Mouse (Mus musculus) intestine, embryonic 14.5 days (tissue): ENCODE measurements around the gene Ubp1. TPM values are rescaled to one million over a fixed set of nuclear protein-coding genes. Genes with fewer than 3 reads are reported as not detected.
A peak's percentile ranks its signal among the peaks of the same experiment; 100 is the strongest.

Experiments used
- ATAC-seq: fragments of 200-750 bp; cut with Nextera tagmentation; replicated peaks from 2 replicates; pipeline ENCODE4 v1.8.0; 2017; ENCODE audit warnings: low read depth, moderate number of reproducible peaks, moderate TSS enrichment, moderate library complexity; ENCODE audit not compliant: low FRiP score, low TSS enrichment
- DNase-seq: peaks from one replicate; pipeline ENCODE4 v3.0.0-alpha.2; 2018; ENCODE audit warnings: low spot score
- H3K27ac ChIP-seq: fragments of 300-500 bp; sonication (generic); 2 replicates; pipeline ENCODE4 v1.5.1; 2014; ENCODE audit warnings: low read depth, mild to moderate bottlenecking, control low read depth
- H3K27me3 ChIP-seq: fragments of 300-500 bp; sonication (generic); replicated peaks from 2 replicates; pipeline ENCODE4 v1.6.1; 2014; ENCODE audit warnings: low read length, control low read depth; ENCODE audit not compliant: control insufficient read depth, insufficient read depth
- H3K36me3 ChIP-seq: fragments of 300-500 bp; sonication (generic); 2 replicates; pipeline ENCODE4 v1.6.1; 2014; ENCODE audit warnings: low read length, control low read depth; ENCODE audit not compliant: control insufficient read depth, insufficient read depth
- H3K4me1 ChIP-seq: fragments of 300-500 bp; sonication (generic); replicated peaks from 2 replicates; pipeline ENCODE4 v1.6.1; 2014; ENCODE audit warnings: low read length, control low read depth, mixed read lengths; ENCODE audit not compliant: control insufficient read depth, insufficient read depth
- H3K4me2 ChIP-seq: fragments of 300-500 bp; sonication (generic); 2 replicates; pipeline ENCODE4 v1.6.1; 2014; ENCODE audit warnings: low read length
- H3K4me3 ChIP-seq: fragments of 300-500 bp; sonication (generic); 2 replicates; pipeline ENCODE4 v1.5.1; 2014; ENCODE audit warnings: low read depth, low read length, control low read depth, mixed read lengths
- H3K9ac ChIP-seq: fragments of 300-500 bp; sonication (generic); 2 replicates; pipeline ENCODE4 v1.6.1; 2014; ENCODE audit warnings: mild to moderate bottlenecking, low read length
- H3K9me3 ChIP-seq: fragments of 300-500 bp; sonication (generic); 2 replicates; pipeline ENCODE4 v1.6.1; 2016; ENCODE audit warnings: low read length, control low read depth; ENCODE audit not compliant: control insufficient read depth
- WGBS: fragments of 180-500 bp; shearing (Covaris S2); extraction: QIAGEN DNeasy Blood & Tissue Kit; methylation state at CpG from one replicate; pipeline ENCODE4 v1.1.7; 2014; 5-methylcytosine and 5-hydroxymethylcytosine counted together
- polyA plus RNA-seq: library from polyadenylated mRNA; unstranded; fragments of >200 nt; fragmentation: Nextera tagmentation; extraction: Ambion mirVana; gene quantifications from 2 replicates; pipeline ENCODE4 v1.2.1, GENCODE M21; 2014

Gene Ubp1
- polyA plus RNA-seq, 1 experiment from 2014 or later: 42.1 TPM

- Histone ChIP-seq H3K4me3 (no peak overlapping the region), H3K4me2 (no peak overlapping the region), H3K9ac (no peak overlapping the region), H3K4me1 (no peaks in the 10 kb centered on the region), H3K9me3 (no peaks in the 10 kb centered on the region), H3K27ac (no peak overlapping the region), H3K36me3 (peaks cover 18% of the 10 kb centered on the region), H3K27me3 (no peaks in the 10 kb centered on the region)
- 78% methylated on average over 11 of the region's 11 CpGs for WGBS
- DNase-seq (no peak), ATAC-seq (no peak)
These were observed 52.3 kb downstream of the Ubp1 start for GRCm38 (mm10) chr9:113982883-113983670.

GRCm38 (mm10) chr9:113984946-113985620 is 54.3 kb downstream of the Ubp1 start:
- WGBS: 77% methylated on average over 13 of the region's 13 CpGs
- Histone ChIP-seq H3K9me3 (no peaks in the 10 kb centered on the region), H3K4me2 (no peak overlapping the region), H3K27ac (no peak overlapping the region), H3K4me3 (no peak overlapping the region), H3K9ac (no peak overlapping the region), H3K36me3 (no peaks in the 10 kb centered on the region; the same call in 1 of the 2 replicates), H3K4me1 (no peaks in the 10 kb centered on the region), H3K27me3 (no peaks in the 10 kb centered on the region)
- ATAC-seq (no peak), DNase-seq (no peak)

- 20% methylated on average over 18 of the region's 18 CpGs for WGBS
- ATAC-seq (peak; percentile 80), DNase-seq (peak; percentile 92)
- H3K9me3 ChIP-seq: no peaks in the 10 kb centered on the region
- H3K27ac ChIP-seq: no peak overlapping the region
- no peaks in the 10 kb centered on the region for H3K4me1 ChIP-seq
- no peaks in the 10 kb centered on the region for H3K36me3 ChIP-seq
- H3K4me2 ChIP-seq: peak overlapping the region; percentile 43
- H3K27me3 ChIP-seq: no peaks in the 10 kb centered on the region
- H3K4me3 ChIP-seq: no peak overlapping the region
- H3K9ac ChIP-seq: no peak overlapping the region
These were observed 60.0 kb downstream of the Ubp1 start for GRCm38 (mm10) chr9:113990547-113991248.

- no peaks in the 10 kb centered on the region for H3K9me3 ChIP-seq
- no peak overlapping the region for H3K9ac ChIP-seq
- no peak overlapping the region for H3K4me3 ChIP-seq
- H3K27me3 ChIP-seq: no peaks in the 10 kb centered on the region
- no peaks in the 10 kb centered on the region for H3K4me1 ChIP-seq
- ATAC-seq (no peak), DNase-seq (no peak)
- WGBS: 91% methylated on average over 7 of the region's 7 CpGs
- H3K27ac ChIP-seq: no peak overlapping the region
- H3K4me2 ChIP-seq: no peak overlapping the region
- H3K36me3 ChIP-seq: no peaks in the 10 kb centered on the region
These were observed 62.1 kb downstream of the Ubp1 start for GRCm38 (mm10) chr9:113992810-113993209.

- no peaks in the 10 kb centered on the region for H3K27me3 ChIP-seq
- no peak overlapping the region for H3K4me3 ChIP-seq
- H3K36me3 ChIP-seq: no peaks in the 10 kb centered on the region
- no peak overlapping the region for H3K9ac ChIP-seq
- ATAC-seq (no peak), DNase-seq (no peak)
- no peak overlapping the region for H3K27ac ChIP-seq
- no peaks in the 10 kb centered on the region for H3K4me1 ChIP-seq
- H3K4me2 ChIP-seq: no peak overlapping the region
- 45% methylated on average over 2 of the region's 2 CpGs for WGBS
- H3K9me3 ChIP-seq: 0 out of 2 replicates have a peak, but pooled peaks cover 3% of the 10 kb centered on the region
These were observed 67.6 kb downstream of the Ubp1 start for GRCm38 (mm10) chr9:113998311-113998710.

- WGBS: 68% methylated on average over 9 of the region's 9 CpGs
- DNase-seq (no peak), ATAC-seq (no peak)
- no peaks in the 10 kb centered on the region for H3K9me3 ChIP-seq
- H3K4me2 ChIP-seq: no peak overlapping the region
- H3K4me1 ChIP-seq: no peaks in the 10 kb centered on the region
- H3K9ac ChIP-seq: no peak overlapping the region
- no peak overlapping the region for H3K27ac ChIP-seq
- no peaks in the 10 kb centered on the region for H3K27me3 ChIP-seq
- no peaks in the 10 kb centered on the region for H3K36me3 ChIP-seq
- H3K4me3 ChIP-seq: no peak overlapping the region
These were observed 76.1 kb downstream of the Ubp1 start for GRCm38 (mm10) chr9:114006801-114007200.

- Histone ChIP-seq H3K4me3 (no peak overlapping the region), H3K27me3 (no peaks in the 10 kb centered on the region), H3K9me3 (no peaks in the 10 kb centered on the region), H3K36me3 (no peaks in the 10 kb centered on the region), H3K9ac (no peak overlapping the region), H3K4me1 (no peaks in the 10 kb centered on the region), H3K4me2 (no peak overlapping the region), H3K27ac (no peak overlapping the region)
- WGBS: 94% methylated on average over 9 of the region's 9 CpGs
- no peak for DNase-seq
- no peak for ATAC-seq
These were observed 77.2 kb downstream of the Ubp1 start for GRCm38 (mm10) chr9:114007850-114008350.

- Histone ChIP-seq H3K4me3 (no peak overlapping the region), H3K36me3 (no peaks in the 10 kb centered on the region), H3K4me1 (no peaks in the 10 kb centered on the region), H3K9ac (no peak overlapping the region), H3K9me3 (no peaks in the 10 kb centered on the region), H3K27me3 (no peaks in the 10 kb centered on the region), H3K27ac (no peak overlapping the region), H3K4me2 (no peak overlapping the region)
- WGBS: 55% methylated on average over 5 of the region's 5 CpGs
- ATAC-seq: no peak
- DNase-seq: no peak
These were observed 78.8 kb downstream of the Ubp1 start for GRCm38 (mm10) chr9:114009526-114009925.
